Mouse (Mus musculus): ENCODE data around the gene Bend5. TPM values are rescaled to one million over a fixed set of nuclear protein-coding genes. Genes with fewer than 3 reads are reported as not detected.

The Bend5 gene
- 23.3 and 29.3 TPM in 2 replicates for polyA plus RNA-seq (2015; fragmentation: Nextera tagmentation; extraction: Ambion mirVana)

GRCm38 (mm10) chr4:111414818-111415488, at the start of gene Bend5:
TSS of gene Bend5 (plus strand) at chr4:111415006.

